Mouse (Mus musculus): Measurements from ENCODE around the gene Ube2k.

Ube2k gene

DNA sequence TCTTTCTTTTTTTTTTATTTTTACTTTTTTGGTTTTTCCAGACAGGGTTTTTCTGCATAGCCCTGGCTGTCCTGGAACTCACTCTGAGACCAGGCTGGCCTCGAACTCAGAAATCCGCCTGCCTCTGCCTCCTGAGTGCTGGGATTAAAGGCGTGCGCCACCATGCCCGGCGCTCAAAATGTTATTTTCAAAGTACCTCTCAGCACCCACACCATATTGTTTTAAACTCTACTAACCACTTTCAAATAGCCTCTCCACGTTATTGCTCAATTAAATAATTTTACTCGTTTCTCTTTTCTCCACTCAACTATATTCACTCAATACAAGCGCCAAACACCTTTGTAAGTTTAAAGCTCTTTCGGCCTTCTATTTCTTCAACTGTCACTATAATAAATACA is 966 bp upstream of the Ube2k start:
- intact Hi-C loops (cut with DNase I) = loop anchor here (5.0 to 10.0 kb wide), 2 partner anchors 44 to 89 kb away; partner anchors contain the start of gene Gm43552

DNA sequence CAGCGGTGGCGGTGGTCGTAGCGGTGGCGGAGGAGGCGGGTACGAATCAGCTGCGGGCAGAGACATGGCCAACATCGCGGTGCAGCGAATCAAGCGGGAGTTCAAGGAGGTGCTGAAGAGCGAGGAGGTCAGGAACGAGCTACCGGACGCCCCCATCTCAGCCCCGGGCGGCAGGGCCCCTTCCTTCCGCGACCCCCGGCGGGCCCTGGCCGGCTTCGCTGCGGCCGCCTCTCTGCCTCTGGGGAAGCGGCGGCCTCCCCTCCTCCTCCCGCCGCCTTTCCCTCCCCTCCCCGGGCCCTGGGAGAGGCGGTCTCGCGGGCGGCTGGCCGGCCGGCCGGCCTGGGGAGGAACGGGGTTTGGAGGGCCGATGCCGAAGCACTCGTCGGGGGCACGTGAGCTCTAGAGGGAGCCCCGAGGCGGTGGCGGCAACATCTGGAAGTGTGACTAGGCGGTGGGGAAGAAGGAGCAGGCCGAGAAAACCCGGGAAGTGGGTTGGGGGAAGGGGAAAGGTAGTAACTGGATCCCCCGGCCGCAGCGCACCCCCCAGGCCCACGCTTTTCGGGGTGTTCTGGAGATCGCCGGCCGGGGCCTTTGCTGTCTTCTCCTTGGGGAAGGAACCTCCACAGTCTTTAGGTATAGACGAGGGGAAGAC is 513 bp downstream of the Ube2k start:
- intact Hi-C loops (cut with DNase I) = loop anchor here (5.0 to 10.0 kb wide), 2 partner anchors 45 to 87 kb away; partner anchors contain the start of gene Gm43552

DNA sequence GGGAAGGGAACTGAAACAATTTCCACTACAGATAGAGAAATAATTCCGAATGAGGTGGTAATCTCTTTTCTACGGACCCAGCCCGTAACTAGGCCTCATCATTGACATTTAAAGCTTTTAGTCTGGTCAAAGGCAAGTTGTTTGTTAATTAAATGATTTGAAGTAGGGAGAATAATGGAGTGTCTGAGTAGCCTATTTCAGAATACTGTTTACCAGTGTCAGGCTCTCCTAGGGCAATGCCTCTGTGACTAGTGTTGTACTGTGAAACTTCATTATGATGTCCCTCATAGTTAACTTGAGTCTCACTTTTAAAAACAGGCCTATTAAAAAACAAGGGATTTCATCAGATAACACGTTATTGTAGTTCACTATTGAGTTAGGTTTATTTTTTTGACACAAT is 1.1 kb downstream of the Ube2k start:
- intact Hi-C loops (cut with DNase I) = loop anchor here (5.0 to 10.0 kb wide), 2 partner anchors 46 to 87 kb away; partner anchors contain the start of gene Gm43552

DNA sequence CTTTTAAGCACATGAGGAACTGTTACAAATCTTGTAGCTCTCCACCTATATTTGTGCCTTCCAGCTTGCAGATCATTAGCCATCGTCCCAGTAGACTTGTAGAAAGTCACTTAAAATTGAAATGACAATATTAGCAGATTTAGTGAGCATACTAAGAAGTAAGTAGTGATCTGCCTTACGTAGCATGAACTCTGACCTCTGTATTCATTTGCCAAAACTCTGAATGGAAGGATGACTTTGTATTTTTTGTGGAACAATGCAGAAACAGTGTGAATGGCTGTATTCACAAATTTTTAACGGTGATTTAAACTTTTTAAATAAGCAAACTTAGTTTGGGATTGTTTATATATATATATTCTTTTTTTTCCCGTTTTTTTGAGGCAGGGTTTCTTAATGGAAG is 1.8 kb downstream of the Ube2k start:
- intact Hi-C loops (cut with DNase I) = loop anchor here (5.0 to 10.0 kb wide), 2 partner anchors 47 to 86 kb away; partner anchors contain the start of gene Gm43552

DNA sequence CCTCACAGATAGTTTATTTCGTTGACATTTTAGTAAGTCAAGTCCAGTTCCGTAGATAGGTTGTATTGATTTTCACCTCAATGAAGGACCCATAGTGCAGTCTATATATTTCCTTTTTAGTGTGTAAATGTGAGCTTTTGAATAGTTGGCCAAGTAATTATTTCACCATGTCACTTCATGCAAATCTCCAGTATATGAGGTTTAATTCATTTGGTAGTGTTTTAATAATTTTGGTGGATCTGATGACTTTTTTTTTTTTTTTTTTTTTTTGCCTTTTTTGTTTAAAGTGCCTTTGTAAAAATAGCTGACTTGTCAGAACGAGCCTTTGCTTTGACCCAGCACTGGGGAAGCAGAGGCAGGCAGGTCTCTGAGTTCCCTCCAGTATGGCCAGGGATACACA is 2.8 kb downstream of the Ube2k start:
- intact Hi-C loops (cut with DNase I) = loop anchor here (5.0 to 10.0 kb wide), 2 partner anchors 47 to 85 kb away; partner anchors contain the start of gene Gm43552

DNA sequence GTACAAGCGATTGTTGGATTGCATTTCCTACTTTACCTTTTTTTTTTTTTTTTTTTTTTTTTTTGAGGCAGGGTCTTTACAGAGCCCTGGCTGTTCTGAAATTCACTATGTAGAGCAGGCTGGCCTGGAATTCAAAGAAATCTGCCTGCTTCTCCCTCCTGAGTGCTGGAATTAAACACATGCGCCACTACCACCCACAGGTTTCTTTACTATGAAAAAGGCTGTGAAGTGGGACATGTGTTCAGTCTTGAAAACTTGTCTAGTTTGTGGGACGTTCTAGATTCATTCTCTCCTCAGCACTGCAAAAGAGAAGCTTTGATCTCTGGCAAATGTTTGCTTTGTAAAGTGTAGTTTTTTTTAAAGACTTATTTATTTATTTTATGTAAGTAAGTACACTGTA is 4.9 kb downstream of the Ube2k start:
- intact Hi-C loops (cut with DNase I) = no loop called here

DNA sequence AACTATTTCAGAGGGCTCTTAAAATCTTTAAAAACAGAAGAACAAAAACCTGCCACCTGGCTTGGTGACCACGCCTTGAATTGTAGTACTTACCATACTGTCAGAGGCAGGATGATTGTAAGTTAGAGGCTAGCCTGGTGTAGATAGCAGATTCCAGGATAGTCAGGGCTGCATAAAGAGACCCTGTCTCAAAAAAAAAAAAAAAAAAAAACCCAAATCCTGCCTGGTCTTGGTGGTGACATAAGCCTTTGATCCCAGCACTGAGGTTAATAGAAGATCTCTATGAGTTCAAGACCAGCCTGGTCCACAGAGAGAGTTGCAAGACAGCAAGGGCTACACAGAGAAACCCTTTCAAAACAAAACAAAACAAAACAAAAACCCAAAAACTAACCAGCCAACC is 6.5 kb downstream of the Ube2k start:
- intact Hi-C loops (cut with DNase I) = no loop called here

DNA sequence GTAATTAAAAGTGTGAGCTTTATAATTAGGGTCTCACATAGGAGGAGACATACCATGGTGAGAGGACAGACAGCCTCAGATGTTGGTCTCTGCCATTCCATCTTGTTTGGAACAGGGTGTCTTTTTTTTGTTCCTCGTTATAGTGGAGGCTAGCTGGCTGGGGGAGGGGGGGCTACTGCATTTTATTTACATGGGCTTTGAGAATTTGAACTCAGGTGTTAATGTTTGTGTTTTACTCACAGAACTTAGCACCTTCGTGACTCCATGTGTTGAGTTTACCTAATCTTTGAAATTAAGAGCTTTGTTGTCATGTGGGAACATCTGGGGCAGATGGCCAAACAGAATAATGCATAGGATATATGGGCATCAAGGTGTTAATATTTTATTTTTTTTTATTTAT is 7.6 kb downstream of the Ube2k start:
- intact Hi-C loops (cut with DNase I) = no loop called here

DNA sequence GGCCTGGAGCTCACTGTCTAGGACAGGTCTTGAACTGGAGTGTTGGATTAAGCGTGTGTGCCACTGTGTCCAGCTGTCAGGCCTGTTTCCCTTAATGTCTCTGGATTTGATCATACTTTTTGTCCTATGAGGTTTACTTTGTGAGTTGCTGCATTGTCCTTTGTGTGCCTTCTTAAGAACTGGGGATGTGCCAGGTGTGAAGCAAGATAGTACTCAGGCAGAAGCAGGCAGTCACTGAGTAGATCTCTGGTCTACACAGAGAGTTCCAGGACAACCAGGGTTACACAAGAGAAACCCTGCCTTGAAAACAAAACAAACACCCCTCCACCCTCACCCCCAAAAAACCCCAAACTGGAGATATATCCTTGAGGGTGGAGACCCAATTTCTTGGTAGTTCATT is 12.6 kb downstream of the Ube2k start:
- intact Hi-C loops (cut with DNase I) = no loop called here

DNA sequence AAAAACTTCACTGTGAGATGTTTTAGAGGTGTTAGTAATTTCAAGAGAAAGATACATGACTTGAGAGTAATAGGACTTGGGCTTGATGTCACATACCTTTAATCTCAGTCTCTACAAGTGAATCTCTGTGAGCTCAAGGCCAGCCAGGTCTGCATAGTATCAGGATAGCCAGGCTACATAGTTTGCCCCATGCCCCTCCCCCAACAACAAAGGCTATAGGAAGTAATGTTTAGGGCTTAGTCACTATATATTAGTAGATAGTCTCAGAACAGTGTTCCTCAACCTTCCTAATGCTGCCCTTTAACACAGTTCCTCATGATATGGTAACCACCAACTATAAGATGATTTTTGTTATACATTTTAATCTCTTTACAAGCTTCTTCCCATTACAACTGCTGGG is 20.1 kb downstream of the Ube2k start:
- intact Hi-C loops (cut with DNase I) = no loop called here

DNA sequence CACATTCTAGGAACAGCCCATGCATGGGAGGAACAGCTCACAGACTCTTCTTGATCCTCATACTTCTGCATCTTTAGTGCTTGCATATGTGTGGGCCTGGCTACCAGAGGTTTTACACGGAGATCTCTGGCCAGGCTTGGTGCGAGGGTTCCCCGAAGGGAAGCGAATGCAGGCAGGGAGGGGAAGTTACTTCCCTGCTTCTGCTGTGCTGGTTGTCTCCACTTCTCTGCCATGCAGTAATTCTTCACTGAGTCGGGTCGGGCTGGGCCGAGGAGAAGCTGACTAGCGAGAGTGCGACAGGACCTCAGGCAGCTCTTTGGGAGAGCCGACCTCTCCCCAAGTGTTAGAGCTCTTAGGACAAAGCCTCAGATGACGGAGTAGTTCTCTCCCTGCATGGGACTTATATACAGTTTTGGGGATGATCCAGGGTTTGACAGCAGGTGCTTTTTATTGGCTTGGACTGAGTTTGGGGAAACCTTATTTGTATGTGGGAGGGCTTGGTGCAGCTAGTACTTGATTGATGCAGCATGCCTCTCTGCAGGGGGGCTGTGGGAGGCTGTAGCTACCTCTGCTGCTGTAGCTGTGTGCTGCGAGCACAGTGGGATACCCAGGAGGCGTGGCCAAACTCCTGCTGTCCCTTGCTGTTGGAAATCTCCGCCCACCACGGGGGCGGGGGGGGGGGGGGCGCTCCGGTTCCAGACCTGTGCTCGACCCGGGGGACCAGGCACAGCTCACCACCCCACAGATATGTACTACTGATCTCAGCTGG is 24.3 kb downstream of the Ube2k start:
- intact Hi-C loops (cut with DNase I) = no loop called here

DNA sequence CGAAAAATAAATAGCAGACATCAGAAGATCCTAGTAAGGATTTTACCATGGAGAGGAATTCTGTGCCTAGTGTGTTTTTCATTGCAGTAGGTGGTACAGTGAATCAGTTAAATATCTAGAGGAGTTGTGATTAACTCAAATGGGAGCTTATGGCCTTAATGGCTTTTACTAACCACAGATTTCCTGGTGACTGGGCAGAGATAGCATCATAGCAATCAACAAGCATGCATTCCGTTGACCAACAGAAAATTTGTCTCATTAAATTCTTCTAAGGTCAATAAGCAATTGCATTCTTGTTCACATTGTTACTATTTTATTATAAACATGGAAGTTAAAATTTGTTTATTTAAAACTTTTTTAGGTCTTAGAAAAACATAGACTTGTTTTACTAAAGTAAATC is 28.5 kb downstream of the Ube2k start:
- intact Hi-C loops (cut with DNase I) = no loop called here

DNA sequence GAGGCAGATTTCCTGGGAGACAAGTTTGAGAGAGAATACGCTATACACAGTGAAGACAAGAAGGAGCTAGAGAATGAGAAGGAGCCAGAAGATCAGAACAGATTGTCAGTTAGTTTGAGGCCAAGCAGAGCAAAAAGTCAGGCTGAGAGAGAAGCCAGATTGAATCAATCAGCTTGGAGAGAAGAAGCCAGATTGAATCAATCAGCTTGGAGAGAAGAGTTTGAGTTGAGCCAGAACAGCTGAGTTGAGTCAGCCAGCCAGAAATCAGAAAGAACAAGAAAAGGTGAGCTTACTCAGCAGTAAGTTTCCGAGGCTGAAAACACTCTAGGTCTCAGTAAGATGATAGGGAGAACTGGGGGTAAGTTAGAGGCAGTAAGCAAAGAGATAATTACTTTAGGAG is 37.8 kb downstream of the Ube2k start:
- intact Hi-C loops (cut with DNase I) = no loop called here

DNA sequence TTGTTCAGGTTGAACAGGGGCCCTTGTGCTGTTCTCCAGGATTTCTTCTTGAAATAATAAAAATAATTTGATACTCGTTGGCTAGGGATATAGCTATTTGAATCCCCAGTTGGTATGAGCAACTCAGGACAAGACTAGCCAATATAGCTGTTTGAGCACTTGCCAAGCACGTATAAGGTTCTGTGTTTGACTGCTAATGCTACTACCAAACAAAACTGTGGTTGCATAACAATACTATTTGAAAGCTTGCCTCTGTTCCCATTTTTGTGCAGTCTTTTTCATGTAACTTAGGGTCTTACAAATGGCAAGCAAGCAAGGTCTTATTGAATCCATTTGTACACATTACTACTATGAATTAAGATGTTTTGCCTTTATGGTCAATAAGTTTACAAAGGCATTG is 38.9 kb downstream of the Ube2k start:
- intact Hi-C loops (cut with DNase I) = no loop called here

DNA sequence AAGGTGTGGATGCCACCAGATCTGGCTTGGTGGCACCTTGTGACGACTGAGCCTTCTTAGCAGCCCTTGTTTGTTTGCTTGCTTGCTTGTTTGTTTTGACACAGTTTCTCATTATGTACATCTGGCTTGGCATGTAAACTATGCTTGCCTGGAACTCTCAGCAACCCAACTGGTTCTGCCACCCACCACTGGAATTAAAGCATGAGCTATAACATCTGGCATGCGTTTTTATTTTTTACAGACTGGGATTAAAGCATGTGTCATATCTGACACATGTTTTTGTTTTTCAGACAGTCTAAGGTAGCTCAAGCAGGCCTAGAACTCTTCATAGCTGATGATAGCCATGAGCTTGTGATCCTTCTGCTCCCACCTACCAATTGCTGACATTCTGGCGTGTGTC is 41.5 kb downstream of the Ube2k start:
- intact Hi-C loops (cut with DNase I) = no loop called here

DNA sequence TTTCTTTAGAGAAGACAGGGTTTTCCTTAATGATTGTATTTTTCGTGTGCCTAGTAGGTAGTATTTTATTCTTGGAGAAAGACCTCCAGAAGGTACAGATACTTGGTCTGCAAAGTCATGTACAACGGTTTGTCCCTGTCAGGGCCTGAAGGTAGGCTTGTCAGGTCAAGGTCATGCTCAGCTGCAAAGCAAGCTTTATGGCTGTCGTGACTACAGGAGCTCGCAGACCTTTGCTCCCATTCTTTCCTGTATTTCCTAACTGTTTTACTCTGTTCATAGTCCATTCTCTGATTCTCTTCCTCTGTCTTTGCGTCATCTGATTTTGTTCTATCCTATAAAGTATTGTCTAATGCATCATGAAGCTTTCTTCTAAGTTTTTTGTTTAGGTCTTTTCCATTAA is 49.3 kb downstream of the Ube2k start:
- intact Hi-C loops (cut with DNase I) = no loop called here

DNA sequence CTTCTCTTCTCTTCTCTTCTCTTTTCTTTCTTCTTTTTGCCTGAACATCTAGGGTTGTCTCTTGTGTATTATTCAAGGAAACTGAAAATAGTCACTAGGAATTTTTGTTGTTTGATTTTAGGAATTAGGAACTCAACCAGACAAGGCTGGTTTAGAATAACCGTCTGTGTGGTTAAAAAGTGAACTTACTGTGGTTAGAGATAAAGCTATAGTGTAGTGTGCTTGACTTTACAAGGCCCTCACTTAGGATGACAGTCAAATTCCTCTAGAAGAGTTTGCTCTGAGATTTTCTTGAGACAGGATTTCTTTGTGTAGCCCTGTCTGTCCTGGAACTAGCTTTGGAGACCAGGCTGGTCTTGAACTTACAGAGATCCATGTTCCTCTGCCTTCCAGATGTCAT is 53.2 kb downstream of the Ube2k start:
- intact Hi-C loops (cut with DNase I) = no loop called here

DNA sequence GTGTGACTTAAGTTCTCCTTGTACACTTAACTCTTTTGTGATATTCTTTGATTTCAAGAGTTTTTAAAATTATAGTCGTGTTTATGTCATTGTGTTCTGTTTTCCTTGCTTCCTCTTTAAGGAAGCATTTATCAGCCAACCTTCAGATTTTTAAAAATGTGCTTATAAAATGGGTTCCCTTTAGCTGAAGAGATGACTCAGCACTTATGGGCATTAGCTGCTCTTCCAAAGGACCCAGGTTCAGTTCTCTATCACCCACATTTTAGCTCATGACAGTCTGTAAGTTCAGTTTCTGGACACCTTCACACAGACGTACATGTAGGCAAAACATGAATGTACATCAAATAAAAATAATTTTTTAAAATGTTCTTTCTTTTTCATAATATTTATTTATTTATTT is 55.4 kb downstream of the Ube2k start:
- intact Hi-C loops (cut with DNase I) = no loop called here

DNA sequence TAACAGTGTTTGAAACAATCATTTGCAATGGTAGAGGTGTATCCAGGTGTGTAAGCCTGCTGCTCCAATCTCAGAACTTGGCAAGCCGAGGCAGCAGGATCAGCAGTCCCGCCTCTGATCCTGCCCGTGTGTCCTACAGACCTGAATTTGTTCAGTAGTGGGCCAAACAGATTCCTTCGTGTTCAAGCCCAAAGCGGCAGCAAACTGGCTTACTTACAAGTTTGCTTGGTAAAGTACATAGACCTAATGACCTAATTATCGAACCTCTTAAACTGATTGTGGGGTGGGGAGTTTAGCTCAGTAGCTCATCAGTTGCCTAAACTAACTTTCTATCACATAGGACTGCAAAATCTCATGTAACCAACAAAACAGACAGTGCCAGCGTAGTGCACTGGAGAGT is 62.6 kb downstream of the Ube2k start:
- intact Hi-C loops (cut with DNase I) = no loop called here

DNA sequence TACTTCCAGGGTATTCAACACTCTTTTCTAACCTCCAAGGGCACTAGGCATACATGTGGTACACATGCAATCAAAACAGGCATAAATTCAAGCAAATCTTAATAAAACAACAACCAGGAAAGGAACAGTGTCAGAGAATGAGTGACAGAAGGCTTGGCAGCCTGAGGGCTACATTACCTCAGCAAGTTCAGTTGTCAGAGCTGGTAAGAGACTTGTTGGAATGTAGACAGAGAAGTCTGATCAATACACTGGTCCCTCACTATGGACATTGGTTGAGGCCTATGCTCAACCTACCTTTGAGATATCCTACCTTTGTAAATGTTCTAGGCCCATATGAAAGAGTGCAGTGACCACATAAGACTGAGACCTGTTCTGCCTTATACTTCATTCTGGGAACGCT is 69.8 kb downstream of the Ube2k start:
- intact Hi-C loops (cut with DNase I) = no loop called here

DNA sequence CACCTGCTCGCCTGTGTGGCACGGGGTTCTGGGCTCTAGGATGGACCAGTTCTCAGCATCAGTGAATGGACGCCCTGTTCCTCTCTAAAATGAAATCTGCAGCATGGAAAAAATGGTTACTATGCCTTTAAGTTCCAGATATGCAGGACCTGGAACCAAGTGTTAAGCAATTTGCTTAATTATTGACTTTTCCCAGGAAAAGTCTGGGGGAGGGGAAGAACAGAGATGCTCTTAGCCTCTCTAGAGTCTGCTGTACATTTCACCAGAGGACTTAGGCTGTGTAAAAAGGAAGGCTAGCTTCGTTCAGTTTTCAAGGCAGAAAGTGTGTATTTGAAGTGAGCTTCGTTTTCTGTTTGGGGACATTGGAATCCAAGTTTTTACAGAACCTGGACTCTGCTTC is 72.7 kb downstream of the Ube2k start:
- intact Hi-C loops (cut with DNase I) = loop anchor here (10.0 kb wide), 1 partner anchor 205 kb away; no protein-coding TSS in a partner anchor

DNA sequence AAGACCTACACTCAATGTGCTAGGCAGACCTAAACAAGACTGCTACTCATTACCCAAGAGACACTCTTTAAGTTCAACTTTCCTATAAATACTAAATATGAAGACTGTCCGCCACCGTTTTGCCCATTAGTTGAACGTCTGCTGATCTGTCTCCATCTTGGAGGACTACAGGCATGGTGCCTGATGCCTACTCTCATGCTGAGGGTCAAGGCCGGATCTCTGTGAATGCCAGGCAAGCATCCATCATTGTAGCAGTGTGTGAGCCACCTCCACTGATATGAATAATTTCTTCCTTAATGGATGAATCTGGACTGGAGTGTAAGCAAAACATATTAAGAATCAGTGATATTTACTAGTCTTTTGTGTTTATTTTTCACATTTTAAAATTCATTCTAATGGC is 73.5 kb downstream of the Ube2k start:
- intact Hi-C loops (cut with DNase I) = loop anchor here (10.0 kb wide), 1 partner anchor 206 kb away; no protein-coding TSS in a partner anchor

All from adrenal gland (tissue).